Mouse (Mus musculus) embryonic facial prominence, embryonic 14.5 days (tissue): Measurements from ENCODE around the gene Fbxl16. TPM values are rescaled to one million over a fixed set of nuclear protein-coding genes. Genes with fewer than 3 reads are reported as not detected.

ENCODE experiments used
- ATAC-seq: fragments of 200-750 bp; cut with Nextera tagmentation; 2 replicates; pipeline ENCODE4 v1.8.0; 2017; ENCODE audit warnings: low read depth, moderate number of reproducible peaks, moderate TSS enrichment
- DNase-seq: peaks from one replicate; pipeline ENCODE4 v3.0.0-alpha.2; 2015; ENCODE audit warnings: low spot score
- H3K27ac ChIP-seq: fragments of 300-500 bp; sonication (generic); replicated peaks from 2 replicates; pipeline ENCODE4 v1.5.1; 2014; ENCODE audit warnings: low read depth, mild to moderate bottlenecking, low read length, moderate library complexity
- H3K27me3 ChIP-seq: fragments of 300-500 bp; sonication (generic); replicated peaks from 2 replicates; pipeline ENCODE4 v1.6.1; 2014; ENCODE audit warnings: low read length; ENCODE audit not compliant: control insufficient read depth, insufficient read depth
- H3K36me3 ChIP-seq: fragments of 300-500 bp; sonication (generic); 2 replicates; pipeline ENCODE4 v1.6.1; 2014; ENCODE audit warnings: low read length, mixed read lengths; ENCODE audit not compliant: control insufficient read depth, insufficient read depth
- H3K4me1 ChIP-seq: fragments of 300-500 bp; sonication (generic); 2 replicates; pipeline ENCODE4 v1.6.1; 2014; ENCODE audit warnings: antibody characterized with exemption, low read length; ENCODE audit not compliant: control insufficient read depth, insufficient read depth
- H3K4me2 ChIP-seq: fragments of 300-500 bp; sonication (generic); 2 replicates; pipeline ENCODE4 v1.6.1; 2014; ENCODE audit warnings: low read depth, mild to moderate bottlenecking, low read length, moderate library complexity, mixed read lengths
- H3K4me3 ChIP-seq: fragments of 300-500 bp; sonication (generic); 2 replicates; pipeline ENCODE4 v1.5.1; 2014; ENCODE audit warnings: low read depth, mild to moderate bottlenecking, low read length
- H3K9ac ChIP-seq: fragments of 300-500 bp; sonication (generic); 2 replicates; pipeline ENCODE4 v1.6.1; 2014; ENCODE audit warnings: low read depth, mild to moderate bottlenecking, low read length, moderate library complexity, mixed read lengths
- H3K9me3 ChIP-seq: fragments of 300-500 bp; sonication (generic); 2 replicates; pipeline ENCODE4 v1.6.1; 2016; ENCODE audit warnings: low read length; ENCODE audit not compliant: control insufficient read depth
- WGBS: fragments of 180-500 bp; shearing (Covaris S2); extraction: QIAGEN DNeasy Blood & Tissue Kit; methylation state at CpG from one replicate; pipeline ENCODE4 v1.1.7; 2014; 5-methylcytosine and 5-hydroxymethylcytosine counted together
- polyA plus RNA-seq: library from polyadenylated mRNA; unstranded; fragments of >200 nt; fragmentation: Nextera tagmentation; extraction: Ambion mirVana; gene quantifications from 2 replicates; pipeline ENCODE4 v1.2.1, GENCODE M21; 2014

Gene Fbxl16
- polyA plus RNA-seq, 1 experiment from 2014 or later, result 3.4 TPM

DNA sequence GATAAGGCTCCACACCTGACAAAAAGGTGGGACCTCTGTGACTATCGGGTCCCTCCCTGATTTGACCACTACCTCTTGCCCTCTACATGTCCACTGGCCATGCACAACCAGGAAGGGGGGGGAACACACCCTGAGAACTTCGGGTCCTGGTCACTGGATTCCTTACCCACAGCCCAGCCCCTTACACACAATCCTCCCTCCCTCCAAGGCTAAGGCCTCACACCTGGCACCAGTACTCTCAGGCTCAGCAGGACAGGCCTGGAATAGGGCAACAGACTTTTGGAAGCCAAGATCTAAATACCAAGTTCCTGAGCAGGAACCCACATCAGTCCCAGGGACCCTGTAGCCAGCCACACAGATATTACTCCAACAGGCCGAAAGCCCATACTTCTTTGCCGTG is 30.0 kb downstream of the Fbxl16 start:
- Histone ChIP-seq H3K27me3 (no peaks in the 10 kb centered on the region), H3K9ac (no peak overlapping the region), H3K4me1 (peaks cover 27% of the 10 kb centered on the region), H3K36me3 (peaks cover 38% of the 10 kb centered on the region), H3K27ac (no peak overlapping the region), H3K9me3 (no peaks in the 10 kb centered on the region), H3K4me3 (no peak overlapping the region), H3K4me2 (no peak overlapping the region)
- WGBS, result 87% methylated on average over 4 of the region's 4 CpGs
- DNase-seq, result no peak
- no peak for ATAC-seq

DNA sequence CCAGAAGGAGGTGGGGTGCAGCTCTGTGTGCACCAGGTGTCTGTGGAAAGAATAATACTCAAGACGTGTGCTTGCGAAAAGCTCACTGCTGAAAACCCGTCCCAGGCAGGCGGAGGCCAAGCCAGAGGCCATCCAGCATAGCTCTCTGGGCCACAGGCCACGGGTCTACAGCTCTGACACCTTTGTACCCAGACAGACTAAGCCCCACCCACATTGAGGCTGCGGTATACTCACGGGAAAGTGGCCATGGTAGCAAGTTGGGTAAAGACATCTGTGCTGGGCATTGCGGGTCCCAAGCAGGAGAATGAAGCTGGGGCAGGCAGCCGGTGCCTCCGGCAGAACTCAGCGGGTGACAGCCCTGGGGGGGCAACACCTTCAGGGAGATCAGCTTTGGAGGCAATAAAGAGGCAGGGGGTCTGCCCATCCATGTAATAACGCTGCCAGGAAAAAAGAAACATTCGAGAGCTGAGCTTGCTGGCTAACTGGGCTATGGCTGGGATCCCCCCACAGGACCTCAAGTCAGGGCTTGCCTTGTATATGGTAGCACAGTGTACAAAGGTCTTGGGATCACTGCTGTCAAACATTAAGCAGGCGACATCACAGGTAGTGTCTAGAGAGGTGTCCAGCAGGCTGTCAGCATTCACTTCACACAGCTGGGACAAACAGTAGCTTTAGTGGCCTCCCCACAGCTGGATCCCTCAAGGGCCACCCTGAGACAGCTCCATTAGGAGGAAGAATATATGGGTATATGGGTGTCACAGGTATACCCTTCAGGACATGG is 30.8 kb downstream of the Fbxl16 start:
- Histone ChIP-seq H3K9me3 (no peaks in the 10 kb centered on the region), H3K9ac (no peak overlapping the region), H3K4me2 (no peak overlapping the region), H3K36me3 (peaks cover 38% of the 10 kb centered on the region), H3K27ac (no peak overlapping the region), H3K4me1 (peaks cover 20% of the 10 kb centered on the region), H3K27me3 (no peaks in the 10 kb centered on the region), H3K4me3 (no peak overlapping the region)
- WGBS, result 81% methylated on average over 14 of the region's 14 CpGs
- DNase-seq (no peak), ATAC-seq (no peak)

DNA sequence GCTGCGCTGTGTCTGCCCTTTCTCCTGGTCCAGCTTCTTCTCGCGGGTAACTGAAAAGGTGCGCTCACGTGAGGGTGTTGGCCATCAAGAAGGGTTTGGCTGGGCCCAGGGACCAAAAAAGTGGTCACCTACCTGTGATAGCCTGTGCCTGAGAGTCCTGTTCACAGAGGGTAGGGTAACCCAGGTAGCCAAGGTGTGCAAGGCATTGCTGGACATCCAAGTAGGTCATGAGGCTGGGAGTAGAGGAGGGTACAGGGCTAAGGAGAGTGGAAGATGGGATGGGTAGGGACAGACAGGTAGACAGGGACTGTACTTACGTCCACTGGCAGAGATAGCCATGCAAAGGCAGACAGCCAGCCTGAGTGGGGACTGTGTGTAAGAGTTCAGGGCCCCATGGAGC is 31.6 kb downstream of the Fbxl16 start:
- H3K27me3 ChIP-seq, result no peaks in the 10 kb centered on the region
- WGBS, result 93% methylated on average over 6 of the region's 6 CpGs
- H3K9ac ChIP-seq, result no peak overlapping the region
- H3K36me3 ChIP-seq, result peaks cover 38% of the 10 kb centered on the region
- H3K4me3 ChIP-seq, result no peak overlapping the region
- no peak for DNase-seq
- peaks cover 14% of the 10 kb centered on the region; the same call in 1 of the 2 replicates for H3K4me1 ChIP-seq
- H3K4me2 ChIP-seq, result no peak overlapping the region
- no peak overlapping the region for H3K27ac ChIP-seq
- no peaks in the 10 kb centered on the region for H3K9me3 ChIP-seq
- no peak for ATAC-seq

DNA sequence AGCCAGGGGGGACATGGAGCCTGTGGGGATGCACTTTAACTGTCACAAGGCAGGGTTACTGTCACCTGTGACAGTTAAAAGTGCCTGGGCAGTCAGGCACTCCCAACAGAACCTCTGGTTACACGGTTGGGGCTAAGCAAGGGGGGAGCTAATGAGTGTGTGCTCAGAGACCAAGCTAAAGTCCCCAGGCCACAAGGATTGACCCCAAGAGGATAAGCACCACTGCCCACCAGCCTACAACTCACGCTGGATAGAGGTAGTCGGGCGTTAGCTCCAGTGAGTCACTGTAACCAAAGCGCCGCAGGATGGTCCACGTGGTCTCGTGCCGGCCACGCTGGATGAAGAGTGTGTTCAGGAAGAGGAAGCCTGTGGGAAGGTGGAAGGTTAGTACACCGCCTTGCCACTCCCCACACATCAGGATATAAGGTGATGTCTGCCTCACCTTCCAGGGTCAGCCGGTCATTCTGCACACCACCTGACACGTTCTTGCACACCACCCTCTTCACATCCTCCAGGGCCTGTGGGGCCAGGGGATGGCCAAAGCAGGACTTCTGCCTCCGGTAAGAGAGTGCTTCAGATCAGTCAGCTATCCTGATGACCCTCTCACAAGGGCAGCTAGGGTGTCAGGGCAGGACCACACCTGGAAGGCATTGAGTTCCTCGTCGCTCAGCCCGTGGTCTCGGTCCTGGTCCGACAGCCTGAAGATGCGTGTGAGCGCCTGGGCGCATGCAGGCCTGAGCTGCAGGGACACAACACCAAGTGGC is 32.4 kb downstream of the Fbxl16 start, which contains the start of gene Gm20683:
Gene Gm20683, minus strand, starts transcription at position 647 of the 764 bp plus-strand sequence.
- H3K36me3 ChIP-seq, result peaks cover 38% of the 10 kb centered on the region
- no peaks in the 10 kb centered on the region for H3K9me3 ChIP-seq
- no peak within 1 kb of the TSS for H3K9ac ChIP-seq
- no peaks in the 10 kb centered on the region for H3K27me3 ChIP-seq
- H3K4me2 ChIP-seq, result no peak within 1 kb of the TSS
- peaks cover 13% of the 10 kb centered on the region; the same call in 1 of the 2 replicates for H3K4me1 ChIP-seq
- no peak within 1 kb of the TSS for H3K4me3 ChIP-seq
- DNase-seq (no peak), ATAC-seq (no peak)
- no peak within 1 kb of the TSS for H3K27ac ChIP-seq
- 92% methylated on average over 21 of the region's 22 CpGs for WGBS

DNA sequence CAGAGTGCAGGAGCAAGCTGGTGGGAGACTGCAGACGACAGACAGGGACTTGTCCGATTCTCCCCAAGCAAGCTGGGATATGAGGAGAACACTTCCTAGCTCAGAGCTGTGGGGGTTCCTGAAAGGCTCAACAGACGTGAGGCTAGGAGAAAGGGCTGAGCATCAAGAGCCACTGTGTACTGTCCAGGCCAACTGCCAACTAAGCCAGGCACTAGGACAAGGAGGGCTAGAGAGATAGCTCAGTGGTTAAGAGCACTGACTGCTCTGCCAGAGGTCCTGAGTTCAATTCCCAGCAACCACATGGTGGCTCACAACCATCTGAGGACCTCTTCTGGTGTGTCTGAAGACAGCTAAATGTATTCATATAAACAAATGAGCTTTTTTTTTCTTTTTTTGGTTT is 33.6 kb downstream of the Fbxl16 start:
- no peak for DNase-seq

DNA sequence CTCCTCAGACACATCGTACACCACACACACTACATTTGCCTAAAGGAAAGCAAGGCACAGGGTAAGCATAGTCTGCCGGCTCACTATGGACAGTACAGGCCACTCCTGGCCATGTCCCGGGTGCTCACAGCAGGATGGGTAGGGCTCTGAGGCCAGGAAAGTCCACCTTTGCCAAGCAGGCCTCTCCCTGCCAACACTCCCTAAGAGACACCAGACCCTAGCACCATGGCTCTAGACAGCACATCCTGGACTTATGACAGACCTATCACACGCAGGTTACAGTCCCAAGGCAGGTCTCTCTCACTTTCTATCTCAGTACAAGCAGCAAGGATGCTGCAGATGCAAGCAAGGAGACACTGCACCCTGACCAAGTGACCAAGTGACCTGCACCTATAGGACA is 34.2 kb downstream of the Fbxl16 start:
- no peak for DNase-seq
- H3K4me2 ChIP-seq, result peak overlapping the region; percentile 88

More for the DNA sequence above, 33.6 kb downstream of the Fbxl16 start:
- Histone ChIP-seq H3K4me2 (no peak overlapping the region), H3K9ac (no peak overlapping the region), H3K4me3 (no peak overlapping the region), H3K27me3 (no peaks in the 10 kb centered on the region), H3K36me3 (peaks cover 42% of the 10 kb centered on the region), H3K27ac (no peak overlapping the region), H3K9me3 (no peaks in the 10 kb centered on the region), H3K4me1 (peaks cover 10% of the 10 kb centered on the region; the same call in 1 of the 2 replicates)
- ATAC-seq, result no peak
- WGBS, result 82% methylated on average over 3 of the region's 3 CpGs

DNA sequence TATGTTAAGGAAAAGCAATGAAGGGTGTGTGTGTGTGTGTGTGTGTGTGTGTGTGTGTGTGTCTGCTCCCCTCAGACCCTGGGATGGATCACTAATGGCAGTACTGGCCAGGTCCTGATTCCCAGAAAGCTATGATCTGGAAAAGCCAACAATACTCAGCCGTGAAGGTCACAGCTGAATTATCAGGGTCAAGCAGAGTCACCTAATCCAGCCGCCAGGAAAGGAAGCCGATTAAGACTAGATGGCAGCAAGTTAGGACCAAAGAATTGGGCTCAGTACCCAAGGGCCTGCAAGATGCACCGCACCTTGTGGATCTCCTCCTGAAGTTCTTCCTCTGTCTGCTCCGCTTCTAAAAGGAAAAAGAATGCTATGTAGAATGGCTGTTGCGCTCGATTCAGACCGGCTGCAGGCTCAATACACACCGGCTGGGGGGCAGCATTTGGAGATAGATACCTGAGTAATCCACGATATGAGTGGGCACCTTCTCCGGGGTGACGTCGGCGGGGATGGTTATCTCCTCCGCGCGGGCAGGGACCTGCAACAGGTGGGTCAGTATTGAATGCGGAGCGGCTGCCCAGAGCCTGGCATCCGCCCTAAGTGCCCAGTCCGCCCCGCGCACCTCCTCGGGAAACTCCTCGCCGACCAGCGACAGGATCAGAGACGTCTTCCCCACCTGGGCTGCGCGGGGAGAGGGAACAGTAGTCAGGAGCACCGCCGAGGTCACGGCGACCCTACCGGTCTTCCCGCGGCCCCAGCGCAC is 34.9 kb downstream of the Fbxl16 start:
- peak overlapping the region; percentile 88 for H3K4me2 ChIP-seq
- 4% methylated on average over 23 of the region's 38 CpGs for WGBS
- H3K27me3 ChIP-seq, result no peaks in the 10 kb centered on the region
- H3K27ac ChIP-seq, result peak overlapping the region; percentile 80
- peaks cover 10% of the 10 kb centered on the region; the same call in 1 of the 2 replicates for H3K4me1 ChIP-seq
- peaks cover 51% of the 10 kb centered on the region for H3K36me3 ChIP-seq
- no peaks in the 10 kb centered on the region for H3K9me3 ChIP-seq
- ATAC-seq (no peak; the same call in 1 of the 2 replicates), DNase-seq (no peak)
- H3K4me3 ChIP-seq, result peak overlapping the region; percentile 89
- H3K9ac ChIP-seq, result peak overlapping the region; percentile 88

More for the DNA sequence above, 34.2 kb downstream of the Fbxl16 start:
- H3K27me3 ChIP-seq, result no peaks in the 10 kb centered on the region
- H3K4me1 ChIP-seq, result peaks cover 10% of the 10 kb centered on the region; the same call in 1 of the 2 replicates
- peak overlapping the region; percentile 89 for H3K4me3 ChIP-seq
- H3K9me3 ChIP-seq, result no peaks in the 10 kb centered on the region
- peak overlapping the region; percentile 88 for H3K9ac ChIP-seq
- peaks cover 48% of the 10 kb centered on the region for H3K36me3 ChIP-seq
- no peak overlapping the region for H3K27ac ChIP-seq
- WGBS, result 89% methylated on average over 4 of the region's 4 CpGs
- ATAC-seq, result no peak

DNA sequence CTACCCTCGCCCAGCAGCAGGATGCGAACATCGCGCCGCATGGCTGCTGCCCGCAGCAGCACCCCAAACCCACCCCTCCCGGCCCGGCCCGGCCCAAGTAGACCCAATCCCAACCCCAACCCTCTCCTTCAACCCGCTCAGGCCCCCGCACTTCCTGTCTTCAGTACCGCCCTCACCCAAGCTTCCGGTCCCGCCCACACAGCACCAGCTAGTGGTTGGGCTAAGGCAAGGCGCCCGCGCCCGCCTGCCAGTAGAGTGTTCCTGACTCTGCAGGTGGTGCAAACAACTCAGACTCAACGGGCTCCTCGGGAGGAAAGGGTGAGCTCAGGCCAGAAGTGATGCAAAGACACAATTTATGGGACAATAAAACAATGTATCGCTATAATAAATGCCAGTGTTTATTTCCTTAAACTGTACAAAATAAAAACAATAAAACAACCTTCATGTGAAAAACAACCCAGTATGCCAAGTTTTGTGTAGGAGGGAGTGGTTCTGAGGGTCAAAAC is 35.6 kb downstream of the Fbxl16 start, which contains the start of gene Rhot2:
Gene Rhot2, minus strand, starts transcription at position 456 of the 506 bp plus-strand sequence.
- H3K9me3 ChIP-seq, result no peaks in the 10 kb centered on the region
- no peaks in the 10 kb centered on the region for H3K27me3 ChIP-seq
- peaks cover 10% of the 10 kb centered on the region; the same call in 1 of the 2 replicates for H3K4me1 ChIP-seq
- H3K4me2 ChIP-seq, result peak within 1 kb of the TSS; percentile 88
- H3K9ac ChIP-seq, result peak within 1 kb of the TSS; percentile 88
- H3K27ac ChIP-seq, result peak within 1 kb of the TSS; percentile 80
- peak; percentile 98 for ATAC-seq
- WGBS, result under 1% methylated on average over 17 of the region's 21 CpGs
- peak; percentile 98 for DNase-seq
- peak within 1 kb of the TSS; percentile 89 for H3K4me3 ChIP-seq
- H3K36me3 ChIP-seq, result peaks cover 48% of the 10 kb centered on the region
